Mouse (Mus musculus) midbrain, embryonic 13.5 days (tissue): Measurements from ENCODE around the gene Fa2h. TPM values are rescaled to one million over a fixed set of nuclear protein-coding genes. Genes with fewer than 3 reads are reported as not detected.

Source experiments
- ATAC-seq: fragments of 200-750 bp; cut with Nextera tagmentation; 2 replicates; pipeline ENCODE4 v1.8.0; 2017; ENCODE audit warnings: mild to moderate bottlenecking, moderate TSS enrichment, moderate library complexity
- H3K27ac ChIP-seq: fragments of 300-500 bp; sonication (generic); 2 replicates; pipeline ENCODE4 v1.5.1; 2015; ENCODE audit warnings: inconsistent platforms, mild to moderate bottlenecking, moderate library complexity
- H3K27me3 ChIP-seq: fragments of 300-500 bp; sonication (generic); 2 replicates; pipeline ENCODE4 v1.6.1; 2015; ENCODE audit warnings: mild to moderate bottlenecking, inconsistent platforms
- H3K36me3 ChIP-seq: fragments of 300-500 bp; sonication (generic); 2 replicates; pipeline ENCODE4 v1.6.1; 2015; ENCODE audit warnings: mild to moderate bottlenecking, inconsistent platforms
- H3K4me1 ChIP-seq: fragments of 300-500 bp; sonication (generic); replicated peaks from 2 replicates; pipeline ENCODE4 v1.6.1; 2015; ENCODE audit warnings: inconsistent platforms
- H3K4me2 ChIP-seq: fragments of 300-500 bp; sonication (generic); replicated peaks from 2 replicates; pipeline ENCODE4 v1.6.1; 2015; ENCODE audit warnings: moderate library complexity, mild to moderate bottlenecking, inconsistent platforms
- H3K4me3 ChIP-seq: fragments of 300-500 bp; sonication (generic); replicated peaks from 2 replicates; pipeline ENCODE4 v1.5.1; 2015; ENCODE audit warnings: mild to moderate bottlenecking, inconsistent platforms
- H3K9ac ChIP-seq: fragments of 300-500 bp; sonication (generic); replicated peaks from 2 replicates; pipeline ENCODE4 v1.6.1; 2015; ENCODE audit warnings: mild to moderate bottlenecking, inconsistent platforms
- H3K9me3 ChIP-seq: fragments of 300-500 bp; sonication (generic); 2 replicates; pipeline ENCODE4 v1.6.1; 2016; ENCODE audit warnings: mild to moderate bottlenecking, inconsistent platforms
- WGBS: fragments of 180-500 bp; shearing (Covaris S2); methylation state at CpG from one replicate; pipeline ENCODE4 v1.1.7; 2015; 5-methylcytosine and 5-hydroxymethylcytosine counted together
- polyA plus RNA-seq: library from polyadenylated mRNA; unstranded; fragments of >200 nt; fragmentation: Nextera tagmentation; extraction: Ambion mirVana; gene quantifications from 2 replicates; pipeline ENCODE4 v1.2.1, GENCODE M21; 2015

The Fa2h gene
- polyA plus RNA-seq, 1 experiment from 2014 or later = 0.08 TPM

DNA sequence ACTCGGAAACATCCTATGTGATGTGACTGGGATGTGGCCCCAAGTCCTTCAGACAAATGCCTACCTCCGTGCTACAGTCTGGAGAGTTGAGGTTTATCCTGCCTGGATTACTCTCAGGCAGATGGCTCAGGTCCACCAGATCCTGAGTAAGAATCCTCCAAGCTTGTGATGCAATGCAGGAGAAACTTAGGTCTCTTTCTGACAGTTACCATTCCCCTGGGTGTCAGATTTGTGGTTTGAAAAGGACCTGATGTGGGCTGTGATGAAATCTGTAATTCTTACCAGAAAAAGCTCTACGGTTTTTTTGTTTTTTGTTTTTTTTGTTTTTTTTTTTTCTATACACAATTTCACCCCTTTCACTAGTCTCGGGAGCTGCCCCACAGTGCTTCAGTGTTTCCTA lies 4.0 kb downstream of the Fa2h start:
- WGBS = 78% methylated on average over 4 of the region's 4 CpGs
- Histone ChIP-seq H3K4me2 (no peak overlapping the region), H3K9me3 (no peaks in the 10 kb centered on the region), H3K27me3 (peaks cover 53% of the 10 kb centered on the region), H3K4me3 (no peak overlapping the region), H3K9ac (no peak overlapping the region), H3K4me1 (peaks cover 8% of the 10 kb centered on the region), H3K27ac (no peak overlapping the region), H3K36me3 (no peaks in the 10 kb centered on the region)
- no peak for ATAC-seq

DNA sequence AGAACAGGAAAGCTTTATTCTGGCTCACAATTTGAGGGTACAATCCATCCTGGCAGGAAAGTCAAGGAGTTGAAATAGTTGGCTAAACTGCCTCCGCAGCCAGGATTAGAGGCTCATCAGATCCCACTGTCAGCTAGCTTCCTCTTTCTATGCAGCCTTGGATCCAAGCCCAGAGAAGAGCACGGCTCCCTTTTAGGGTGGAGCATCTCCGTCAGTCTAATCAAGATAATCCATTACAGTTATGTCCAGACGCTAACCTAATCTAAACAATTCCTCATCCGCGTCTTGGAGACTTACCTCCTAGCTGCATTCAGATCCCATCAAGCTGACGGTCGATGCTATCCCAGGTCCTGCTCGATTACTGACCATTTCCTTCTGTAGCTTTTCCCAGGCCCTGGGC lies 7.7 kb downstream of the Fa2h start:
- ATAC-seq = no peak

DNA sequence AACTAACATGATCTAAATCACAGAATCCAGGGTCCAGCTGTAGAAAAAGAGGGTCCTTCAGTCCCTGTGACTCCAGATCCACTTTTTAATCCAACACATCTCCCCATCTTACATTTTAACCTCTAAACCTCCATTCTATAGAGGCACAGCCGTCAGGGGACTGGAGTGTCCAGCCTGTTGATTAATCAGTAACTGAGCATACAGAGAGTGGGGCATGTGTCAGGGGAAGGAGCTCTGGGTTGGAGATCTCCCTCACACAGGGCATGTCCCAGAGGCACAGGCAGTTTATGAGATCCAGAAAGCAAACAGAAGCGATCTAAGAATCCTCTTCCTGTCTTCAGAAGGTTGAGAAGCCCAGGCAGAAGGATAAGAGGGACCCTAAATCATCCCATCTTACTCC lies 9.0 kb downstream of the Fa2h start:
- peaks cover 17% of the 10 kb centered on the region; the same call in 1 of the 2 replicates for H3K27me3 ChIP-seq
- 49% methylated on average over 2 of the region's 2 CpGs for WGBS
- H3K4me2 ChIP-seq = no peak overlapping the region
- no peaks in the 10 kb centered on the region for H3K9me3 ChIP-seq
- no peaks in the 10 kb centered on the region for H3K36me3 ChIP-seq
- no peaks in the 10 kb centered on the region for H3K4me1 ChIP-seq
- no peak overlapping the region for H3K27ac ChIP-seq
- no peak overlapping the region for H3K4me3 ChIP-seq
- ATAC-seq = no peak
- H3K9ac ChIP-seq = no peak overlapping the region

More for the DNA sequence above, 7.7 kb downstream of the Fa2h start:
- H3K9ac ChIP-seq = no peak overlapping the region
- WGBS = 83% methylated on average over 9 of the region's 9 CpGs
- no peak overlapping the region for H3K4me2 ChIP-seq
- H3K4me1 ChIP-seq = no peaks in the 10 kb centered on the region
- H3K4me3 ChIP-seq = no peak overlapping the region
- H3K36me3 ChIP-seq = no peaks in the 10 kb centered on the region
- H3K27me3 ChIP-seq = peaks cover 23% of the 10 kb centered on the region; the same call in 1 of the 2 replicates
- H3K9me3 ChIP-seq = no peaks in the 10 kb centered on the region
- H3K27ac ChIP-seq = no peak overlapping the region

DNA sequence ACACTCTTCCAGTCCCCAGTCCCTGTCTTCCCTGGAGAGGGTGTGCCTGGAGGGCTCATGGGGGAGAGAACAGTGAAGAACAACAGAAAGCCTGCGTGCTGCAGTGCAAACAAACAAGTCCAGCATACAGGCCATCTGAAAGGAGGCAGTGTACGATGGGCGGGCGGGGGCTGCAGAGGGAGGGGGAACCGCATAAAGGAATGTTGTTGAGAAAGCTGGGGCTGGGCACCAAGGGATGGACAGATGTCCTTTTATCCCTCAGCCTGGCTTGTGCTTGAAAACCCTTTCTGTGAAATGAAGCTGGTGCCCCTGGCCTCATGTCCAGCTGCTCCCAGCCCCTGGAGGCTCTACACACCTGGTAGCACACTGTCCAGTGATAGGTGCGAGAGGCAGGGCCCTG lies 18.4 kb downstream of the Fa2h start:
- Histone ChIP-seq H3K27me3 (no peaks in the 10 kb centered on the region), H3K9ac (no peak overlapping the region), H3K4me2 (no peak overlapping the region), H3K4me1 (no peaks in the 10 kb centered on the region), H3K27ac (no peak overlapping the region), H3K36me3 (no peaks in the 10 kb centered on the region), H3K4me3 (no peak overlapping the region), H3K9me3 (no peaks in the 10 kb centered on the region)
- no peak for ATAC-seq
- WGBS = 65% methylated on average over 6 of the region's 6 CpGs

DNA sequence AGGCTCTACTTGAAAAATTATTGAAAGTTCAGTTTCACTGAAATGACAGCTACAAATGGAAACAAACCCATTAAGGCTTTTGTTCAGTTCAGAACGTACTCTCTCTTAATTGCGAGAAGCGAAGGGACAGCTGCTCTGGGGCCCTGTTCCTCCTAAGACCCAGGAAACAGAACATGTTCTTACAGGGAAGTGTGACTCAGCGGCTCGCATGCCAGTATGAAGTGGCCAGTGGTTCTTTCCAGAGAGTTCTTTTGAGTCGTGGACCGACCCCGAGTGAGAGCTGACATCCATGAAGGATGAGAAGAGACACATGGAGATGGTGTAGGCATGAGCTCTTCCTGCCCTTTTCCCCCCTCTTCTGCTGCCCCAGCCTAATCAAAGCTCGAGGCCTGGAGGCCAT lies 23.9 kb downstream of the Fa2h start:
- H3K36me3 ChIP-seq = no peaks in the 10 kb centered on the region
- 89% methylated on average over 9 of the region's 9 CpGs for WGBS
- H3K27me3 ChIP-seq = no peaks in the 10 kb centered on the region
- H3K4me1 ChIP-seq = no peaks in the 10 kb centered on the region
- H3K9ac ChIP-seq = no peak overlapping the region
- no peak overlapping the region for H3K4me2 ChIP-seq
- ATAC-seq = no peak
- no peak overlapping the region for H3K4me3 ChIP-seq
- no peaks in the 10 kb centered on the region for H3K9me3 ChIP-seq
- H3K27ac ChIP-seq = no peak overlapping the region

DNA sequence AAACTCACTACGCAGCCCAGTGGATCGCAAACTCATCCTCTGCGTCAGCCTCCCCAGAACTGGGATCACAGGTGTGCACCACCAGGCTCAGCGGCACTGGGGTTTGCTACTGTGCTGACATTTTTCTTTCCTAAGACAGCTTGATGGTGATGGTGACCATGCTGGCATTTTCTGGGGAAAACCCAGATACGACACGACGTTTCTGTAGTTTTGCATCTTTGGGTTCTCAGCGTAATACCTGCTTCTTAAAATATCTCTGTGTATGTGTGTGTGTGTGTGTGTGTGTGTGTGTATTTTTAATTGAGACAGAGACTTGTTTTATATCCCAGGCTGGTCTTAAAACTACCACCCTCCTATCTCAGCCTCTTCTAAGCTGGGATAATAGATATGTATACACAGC lies 26.3 kb downstream of the Fa2h start:
- H3K27ac ChIP-seq = no peak overlapping the region

DNA sequence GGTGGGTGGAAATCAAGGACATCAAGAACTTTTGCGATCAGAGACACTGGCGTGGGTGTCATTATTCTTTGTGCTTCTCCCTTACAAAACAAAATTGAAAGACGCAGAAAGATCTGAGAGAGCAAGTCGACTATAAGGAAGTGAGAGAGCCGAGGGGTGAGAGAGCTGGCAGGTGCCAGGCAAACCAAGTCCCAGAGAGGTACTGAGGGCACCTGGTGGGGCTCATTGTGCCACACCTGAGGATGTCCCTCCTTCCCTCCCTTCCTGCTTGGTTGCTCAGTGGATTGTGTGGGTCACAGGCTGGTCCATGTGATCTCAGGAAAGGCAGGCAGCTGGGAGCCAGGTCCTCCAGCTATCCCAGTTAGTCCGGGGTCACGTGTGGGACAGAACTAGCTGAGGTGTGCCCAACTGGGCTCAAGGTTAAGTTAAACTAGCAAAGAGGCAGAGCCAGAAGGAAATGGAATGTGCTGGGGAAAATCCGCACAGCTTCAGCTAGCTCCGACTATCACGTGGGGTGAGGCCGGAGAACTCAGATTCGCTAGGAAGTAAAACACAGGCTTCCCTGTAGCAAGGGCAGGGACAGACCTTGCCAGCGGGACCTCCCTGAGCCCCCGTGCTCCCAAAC lies 26.9 kb downstream of the Fa2h start:
- Histone ChIP-seq H3K4me1 (no peaks in the 10 kb centered on the region), H3K4me2 (no peak overlapping the region), H3K9ac (no peak overlapping the region), H3K4me3 (no peak overlapping the region), H3K27ac (no peak overlapping the region), H3K36me3 (no peaks in the 10 kb centered on the region), H3K27me3 (no peaks in the 10 kb centered on the region), H3K9me3 (no peaks in the 10 kb centered on the region)
- no peak for ATAC-seq
- WGBS = 46% methylated on average over 14 of the region's 14 CpGs

More for the DNA sequence above, 26.3 kb downstream of the Fa2h start:
- Histone ChIP-seq H3K4me1 (no peaks in the 10 kb centered on the region), H3K36me3 (no peaks in the 10 kb centered on the region), H3K9ac (no peak overlapping the region), H3K9me3 (no peaks in the 10 kb centered on the region), H3K4me3 (no peak overlapping the region), H3K27me3 (no peaks in the 10 kb centered on the region), H3K4me2 (no peak overlapping the region)
- ATAC-seq = no peak
- 85% methylated on average over 8 of the region's 8 CpGs for WGBS

DNA sequence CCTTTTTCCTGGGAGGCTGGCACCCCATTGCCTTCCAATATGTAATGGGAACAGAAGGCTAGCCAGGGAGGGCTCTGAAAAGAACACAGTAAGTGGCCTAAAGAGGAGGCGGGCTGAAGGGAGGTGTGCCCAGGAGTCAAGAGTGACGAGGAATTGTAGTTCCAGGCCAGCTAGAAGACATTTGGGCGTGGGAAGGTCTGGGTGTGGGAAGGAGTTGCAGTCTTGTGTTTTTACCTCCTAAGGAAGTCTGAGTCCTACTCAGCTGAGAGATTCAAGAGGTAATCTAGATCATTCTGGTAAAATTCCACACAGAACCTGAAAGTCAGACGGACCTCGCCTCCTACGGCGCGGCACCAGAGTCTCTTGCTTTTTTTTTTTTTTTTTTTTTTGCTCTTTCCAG lies 30.1 kb downstream of the Fa2h start:
- Histone ChIP-seq H3K9ac (no peak overlapping the region), H3K4me1 (0 out of 2 replicates have a peak, but pooled peaks cover 5% of the 10 kb centered on the region), H3K27me3 (no peaks in the 10 kb centered on the region), H3K36me3 (no peaks in the 10 kb centered on the region), H3K9me3 (no peaks in the 10 kb centered on the region; the same call in 1 of the 2 replicates), H3K4me3 (no peak overlapping the region), H3K27ac (no peak overlapping the region), H3K4me2 (no peak overlapping the region)
- 81% methylated on average over 8 of the region's 8 CpGs for whole genome bisulfite sequencing
- ATAC-seq = no peak

DNA sequence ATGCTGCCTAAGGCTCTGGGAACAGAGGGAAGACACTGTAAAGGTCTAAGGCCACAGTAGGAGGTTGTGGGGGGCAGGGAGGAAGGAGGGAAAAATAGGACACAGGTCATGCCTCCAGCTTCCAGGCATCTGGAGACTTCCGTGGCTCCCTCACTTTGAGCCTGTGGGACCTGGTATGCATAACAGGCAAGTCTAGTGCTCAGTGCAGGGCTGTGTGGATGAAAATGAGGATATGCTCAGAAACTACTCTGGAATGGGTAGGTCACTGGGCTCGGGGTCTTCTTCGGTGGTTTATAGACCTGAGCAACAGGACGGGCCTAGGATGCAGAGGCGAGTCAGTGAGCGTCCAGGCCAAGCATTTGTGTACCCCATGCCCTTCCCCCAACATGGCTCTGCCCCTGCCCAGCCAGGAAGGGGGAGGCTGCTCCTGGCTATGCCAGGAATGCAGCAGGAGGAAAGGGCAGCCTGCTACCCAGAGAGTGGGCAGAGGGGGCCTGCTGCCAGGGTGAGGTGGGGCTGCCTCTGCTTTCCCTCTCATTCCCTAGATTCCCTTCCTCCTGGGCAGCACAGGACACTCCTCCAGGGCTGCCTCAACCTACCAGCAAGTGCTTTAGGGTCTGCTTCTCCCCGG lies 32.9 kb downstream of the Fa2h start:
- Histone ChIP-seq H3K4me1 (0 out of 2 replicates have a peak, but pooled peaks cover 5% of the 10 kb centered on the region), H3K36me3 (no peaks in the 10 kb centered on the region), H3K4me3 (no peak overlapping the region), H3K4me2 (no peak overlapping the region), H3K9ac (no peak overlapping the region), H3K27ac (no peak overlapping the region), H3K27me3 (no peaks in the 10 kb centered on the region), H3K9me3 (no peaks in the 10 kb centered on the region; the same call in 1 of the 2 replicates)
- WGBS = 67% methylated on average over 7 of the region's 7 CpGs
- 0 out of 2 replicates have a peak, but pooled peaks have one; percentile 27 for ATAC-seq

DNA sequence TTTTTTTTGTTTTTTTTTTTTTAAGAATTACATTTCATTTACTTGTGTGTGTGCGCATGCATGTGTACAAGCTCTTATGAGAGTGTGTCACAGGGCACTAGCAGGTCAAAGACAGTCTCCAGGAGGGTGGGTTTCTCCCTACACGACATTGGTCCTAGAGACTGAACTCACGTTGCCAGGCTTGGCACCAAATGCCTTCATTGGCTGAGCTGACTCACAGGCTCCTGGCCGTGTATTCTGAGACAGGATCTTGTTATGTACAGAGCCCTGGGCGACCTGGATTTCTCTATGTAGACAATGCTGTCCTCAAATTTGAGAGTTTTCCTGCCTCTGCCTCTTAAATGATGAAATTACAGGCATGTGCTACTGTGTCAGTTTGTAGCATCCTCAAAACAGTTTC lies 33.7 kb downstream of the Fa2h start:
- 0 out of 2 replicates have a peak, but pooled peaks cover 5% of the 10 kb centered on the region for H3K4me1 ChIP-seq
- H3K4me3 ChIP-seq = no peak overlapping the region
- no peak overlapping the region for H3K27ac ChIP-seq
- no peak overlapping the region for H3K9ac ChIP-seq
- WGBS = 73% methylated on average over 5 of the region's 5 CpGs
- no peak overlapping the region for H3K4me2 ChIP-seq
- no peaks in the 10 kb centered on the region for H3K27me3 ChIP-seq
- no peak for ATAC-seq
- no peaks in the 10 kb centered on the region; the same call in 1 of the 2 replicates for H3K9me3 ChIP-seq
- H3K36me3 ChIP-seq = no peaks in the 10 kb centered on the region

DNA sequence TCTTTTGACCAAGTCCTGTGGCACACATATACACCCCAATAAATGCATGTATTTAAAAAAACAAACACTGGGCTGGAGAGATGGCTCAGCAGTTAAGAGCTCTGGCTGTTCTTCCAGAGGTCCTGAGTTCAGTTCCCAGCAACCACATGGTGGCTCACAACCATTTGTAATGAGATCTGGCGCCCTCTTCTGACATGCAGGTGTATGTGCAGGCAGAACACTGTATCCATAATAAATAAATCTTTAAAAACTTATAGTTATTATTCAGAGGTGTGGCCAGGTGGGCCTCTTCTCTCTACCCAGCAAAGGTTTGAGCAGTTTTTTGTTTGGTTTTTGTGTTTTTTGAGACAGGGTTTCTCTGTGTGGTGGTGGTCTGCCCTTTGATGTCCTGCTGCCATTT lies 34.7 kb downstream of the Fa2h start:
- WGBS = 68% methylated on average over 1 of the region's 1 CpGs
- ATAC-seq = no peak

DNA sequence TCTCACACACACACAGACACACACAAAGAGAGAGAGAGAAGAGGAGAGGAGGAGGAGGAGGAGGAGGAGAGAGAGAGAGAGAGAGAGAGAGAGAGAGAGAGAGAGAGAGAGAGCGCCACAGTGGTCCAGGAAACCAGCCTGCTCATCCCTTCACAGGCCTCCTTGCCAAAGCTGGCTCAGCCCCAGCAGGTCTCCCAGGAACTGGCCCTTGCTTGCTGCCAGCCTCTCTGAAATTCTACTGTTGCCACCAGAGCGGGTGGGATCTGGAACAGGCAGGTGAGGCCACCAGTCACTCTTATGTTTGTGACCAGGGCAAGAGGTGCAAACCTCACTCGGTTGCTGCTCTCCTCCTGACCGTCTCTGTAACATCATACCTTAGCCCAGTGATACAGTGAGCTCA lies 36.2 kb downstream of the Fa2h start:
- Histone ChIP-seq H3K27ac (no peak overlapping the region), H3K4me2 (no peak overlapping the region), H3K4me3 (no peak overlapping the region), H3K4me1 (0 out of 2 replicates have a peak, but pooled peaks cover 5% of the 10 kb centered on the region), H3K9me3 (no peaks in the 10 kb centered on the region; the same call in 1 of the 2 replicates), H3K27me3 (no peaks in the 10 kb centered on the region), H3K36me3 (no peaks in the 10 kb centered on the region), H3K9ac (no peak overlapping the region)
- WGBS = 86% methylated on average over 4 of the region's 4 CpGs
- no peak for ATAC-seq

More for the DNA sequence above, 34.7 kb downstream of the Fa2h start:
- H3K36me3 ChIP-seq = no peaks in the 10 kb centered on the region
- H3K4me1 ChIP-seq = 0 out of 2 replicates have a peak, but pooled peaks cover 5% of the 10 kb centered on the region
- no peaks in the 10 kb centered on the region; the same call in 1 of the 2 replicates for H3K9me3 ChIP-seq
- H3K9ac ChIP-seq = no peak overlapping the region
- no peaks in the 10 kb centered on the region for H3K27me3 ChIP-seq
- no peak overlapping the region for H3K4me2 ChIP-seq
- no peak overlapping the region for H3K27ac ChIP-seq
- no peak overlapping the region for H3K4me3 ChIP-seq
